Mouse (Mus musculus): Measurements from ENCODE around the gene Coa4.
A peak's percentile ranks its signal among the peaks of the same experiment; 100 is the strongest.

Coa4 gene

GRCm38 (mm10) chr7:100569907-100570306 is 33.0 kb downstream of the Coa4 start:
- no peak for DNase-seq

- no peak for DNase-seq
These were observed 34.3 kb downstream of the Coa4 start for GRCm38 (mm10) chr7:100570930-100571715.

GRCm38 (mm10) chr7:100572061-100572460 is 35.2 kb downstream of the Coa4 start:
- DNase-seq = no peak

DNA sequence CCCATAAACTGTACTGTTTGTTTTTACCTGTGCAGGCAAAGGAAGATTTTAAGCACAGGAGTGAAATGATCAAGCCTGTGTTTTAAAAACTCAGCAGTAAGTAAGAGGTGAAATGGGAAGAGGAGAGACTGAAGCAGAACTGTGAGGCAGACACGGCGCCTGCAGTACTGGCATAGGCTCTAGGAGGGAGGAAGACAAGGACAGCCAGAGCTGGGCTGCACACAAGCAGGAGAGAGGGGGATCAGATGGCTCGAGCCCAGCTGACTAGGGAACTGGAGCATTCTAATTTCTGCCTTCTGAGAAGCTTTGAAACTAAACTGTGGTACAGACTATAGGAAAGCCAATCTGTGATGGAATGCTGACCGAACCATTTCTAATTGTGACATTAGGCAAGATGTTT is 35.8 kb downstream of the Coa4 start:
- no peak for DNase-seq

DNA sequence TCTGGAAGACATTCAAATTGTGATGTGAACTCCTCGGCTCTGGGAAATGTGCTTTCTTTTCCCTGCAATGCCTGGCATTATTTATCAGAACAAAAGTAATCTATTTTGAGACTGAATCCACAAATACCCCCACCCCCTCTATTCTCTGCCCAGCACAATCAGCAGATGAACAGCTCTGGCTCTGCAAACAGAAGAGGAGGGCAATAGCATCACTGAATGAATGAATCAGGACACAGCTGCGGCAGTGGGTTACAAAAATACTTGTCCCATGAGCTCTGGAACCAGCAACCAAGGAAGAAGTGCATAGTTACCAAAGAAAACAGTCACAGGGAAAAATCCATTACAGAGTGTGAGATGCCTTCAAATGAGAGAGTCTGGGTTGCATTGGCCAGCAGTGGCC is 41.9 kb downstream of the Coa4 start:
- no peak for DNase-seq

GRCm38 (mm10) chr7:100582235-100582634 is 45.4 kb downstream of the Coa4 start:
- DNase-seq = no peak

- DNase-seq = peak; percentile 87
These were observed 45.9 kb downstream of the Coa4 start for GRCm38 (mm10) chr7:100582727-100583236.

DNA sequence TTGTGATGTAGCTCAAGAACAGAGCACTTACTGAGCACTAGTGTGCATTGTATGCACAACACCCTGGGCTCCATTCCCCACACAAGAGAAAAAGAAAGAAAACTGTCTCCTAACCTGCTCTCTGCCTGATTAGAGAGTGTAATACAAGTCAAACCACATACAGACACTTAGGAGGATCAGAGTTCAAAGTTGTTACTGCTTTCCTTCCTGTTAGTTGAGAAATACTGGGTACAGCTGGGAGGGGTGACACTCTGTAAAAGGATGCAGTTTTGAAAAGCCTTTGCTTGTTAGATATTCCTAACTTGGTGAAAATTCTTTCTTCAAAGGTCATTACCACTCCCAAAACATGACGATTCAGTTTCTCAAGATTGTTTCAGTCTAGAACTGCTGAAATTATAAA is 52.9 kb downstream of the Coa4 start:
- DNase-seq = no peak
